8 mouse cellular contexts compared by ENCODE assay signal in the genomic region with DNA sequence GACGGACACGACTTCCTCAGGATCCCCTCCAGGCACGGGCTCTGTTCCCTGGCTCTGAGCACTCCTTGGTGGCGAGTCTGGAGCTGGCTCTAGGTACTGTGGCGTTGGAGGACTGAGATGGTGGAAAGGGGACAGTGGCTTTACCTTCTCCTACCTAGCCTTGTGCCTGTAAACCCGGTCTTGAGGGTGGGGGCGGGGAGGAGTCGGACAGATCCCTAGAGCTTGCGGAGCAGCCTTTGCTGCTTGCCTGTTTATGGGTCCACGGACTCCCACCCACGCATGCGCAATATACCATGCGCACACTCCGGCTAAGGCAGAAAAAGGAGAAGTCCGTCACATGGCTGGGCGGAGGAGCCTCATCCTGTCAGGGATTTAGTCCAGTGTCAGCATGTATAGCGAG. TPM values are rescaled to one million over a fixed set of nuclear protein-coding genes. Genes with fewer than 3 reads are reported as not detected.
DNase-seq lines count a peak whose midpoint lies in the region; ATAC-seq lines count a peak whose summit lies in the region.

No protein-coding gene starts in this region.

- H3K36me3 ChIP-seq in forebrain, embryonic 10.5 days (replicated peaks), result no peaks in the 10 kb centered on the region
- H3K36me3 ChIP-seq in hindbrain, embryonic 12.5 days, result no peaks in the 10 kb centered on the region

- intact Hi-C loops in left cerebral cortex, postnatal 14 days (cut with DNase I), result no loop called here

- peaks cover 9% of the 10 kb centered on the region; the same call in 1 of the 2 replicates for H3K4me1 ChIP-seq in forebrain, embryonic 10.5 days
- peaks cover 4% of the 10 kb centered on the region for H3K4me1 ChIP-seq in hindbrain, embryonic 12.5 days

- H3K4me3 ChIP-seq in forebrain, embryonic 10.5 days, result no peak overlapping the region
- no peak overlapping the region for H3K4me3 ChIP-seq in hindbrain, embryonic 12.5 days

- no peak overlapping the region for H3K27ac ChIP-seq in forebrain, embryonic 10.5 days
- H3K27ac ChIP-seq in hindbrain, embryonic 12.5 days, result no peak overlapping the region

- no peak overlapping the region for H3K4me2 ChIP-seq in hindbrain, embryonic 12.5 days (replicated peaks)

- peak; percentile 17 to 37 for DNase-seq in left cerebral cortex, postnatal 14 days (ENCODE audit: low spot score in 2 of 2)
- DNase-seq in left cerebral cortex, adult 8-10 months (ENCODE audit: low spot score in 2 of 2), result no peak
- DNase-seq in c-Kit-positive CD71-negative TER-119-negative erythroid progenitor cells, embryonic 14.5 days (ENCODE audit: low read depth), result peak; percentile 68
- DNase-seq in kidney, postnatal 14 days, result peak; percentile 19
- DNase-seq in forebrain, embryonic 10.5 days (ENCODE audit: extremely low spot score, low spot score), result no peak
- DNase-seq in cerebellum, adult 11 months, result no peak

- 84% methylated on average over 17 of the region's 17 CpGs for WGBS in forebrain, embryonic 10.5 days
- WGBS in hindbrain, embryonic 12.5 days, result 87% methylated on average over 17 of the region's 17 CpGs

- no peaks in the 10 kb centered on the region for H3K9me3 ChIP-seq in forebrain, embryonic 10.5 days
- H3K9me3 ChIP-seq in hindbrain, embryonic 12.5 days (replicated peaks), result no peaks in the 10 kb centered on the region

- no peak overlapping the region for H3K9ac ChIP-seq in hindbrain, embryonic 12.5 days

- H3K27me3 ChIP-seq in forebrain, embryonic 10.5 days (ENCODE audit: poor library complexity, severe bottlenecking), result no peaks in the 10 kb centered on the region
- no peaks in the 10 kb centered on the region for H3K27me3 ChIP-seq in hindbrain, embryonic 12.5 days

- ATAC-seq in megakaryocyte progenitor cell, adult 5-6 weeks (replicated peaks; ENCODE audit: poor library complexity), result peak; percentile 93
- ATAC-seq in hindbrain, embryonic 12.5 days (ENCODE audit: low FRiP score), result no peak

RNA-seq across cellular contexts. Expression of a gene that starts 13.9 kb away (rescaled TPM):
- total RNA-seq in left cerebral cortex, postnatal 14 days (2021), result under 1 TPM; 0.34 to 0.72 TPM
- total RNA-seq in left cerebral cortex, adult 8-10 months (2022), result under 1 TPM in 1 of 4 experiments, not detected in 3; 0.48 TPM
- total RNA-seq in megakaryocyte progenitor cell, adult 5-6 weeks (2015), result not detected in 2 replicates
- total RNA-seq in megakaryocyte progenitor cell, adult 5-6 weeks (2017), result not detected in 2 replicates
- not detected in 2 replicates for polyA plus RNA-seq in forebrain, embryonic 10.5 days (2016; fragmentation: Nextera tagmentation; extraction: Ambion mirVana)
- polyA plus RNA-seq in hindbrain, embryonic 12.5 days (2016; fragmentation: Nextera tagmentation; extraction: Ambion mirVana), result 0.18 and 0.22 TPM in 2 replicates

RNA-seq across cellular contexts. Expression of a gene that starts 42.1 kb away (rescaled TPM):
- total RNA-seq in left cerebral cortex, postnatal 14 days (2021), result not detected
- not detected for total RNA-seq in left cerebral cortex, adult 8-10 months (2022)
- not detected in 2 replicates for total RNA-seq in megakaryocyte progenitor cell, adult 5-6 weeks (2015)
- not detected in 2 replicates for total RNA-seq in megakaryocyte progenitor cell, adult 5-6 weeks (2017)
- 0.16 TPM in 1 of 2 replicates, not detected in the other for polyA plus RNA-seq in forebrain, embryonic 10.5 days (2016; fragmentation: Nextera tagmentation; extraction: Ambion mirVana)
- 0.40 and 0.78 TPM in 2 replicates for polyA plus RNA-seq in hindbrain, embryonic 12.5 days (2016; fragmentation: Nextera tagmentation; extraction: Ambion mirVana)

Comparison
In these comparisons a context has a peak if more than half of its experiments do, and no peak if none do; other contexts are left out.
1. DNase-seq: peak in left cerebral cortex, postnatal 14 days (2 of 2), c-Kit-positive CD71-negative TER-119-negative erythroid progenitor cells, embryonic 14.5 days (single experiment) and kidney, postnatal 14 days (single experiment); none in left cerebral cortex, adult 8-10 months (0 of 2), forebrain, embryonic 10.5 days (single experiment) and cerebellum, adult 11 months (single experiment).